Mouse (Mus musculus): Measurements from ENCODE around the gene Hsd17b3.

DNA sequence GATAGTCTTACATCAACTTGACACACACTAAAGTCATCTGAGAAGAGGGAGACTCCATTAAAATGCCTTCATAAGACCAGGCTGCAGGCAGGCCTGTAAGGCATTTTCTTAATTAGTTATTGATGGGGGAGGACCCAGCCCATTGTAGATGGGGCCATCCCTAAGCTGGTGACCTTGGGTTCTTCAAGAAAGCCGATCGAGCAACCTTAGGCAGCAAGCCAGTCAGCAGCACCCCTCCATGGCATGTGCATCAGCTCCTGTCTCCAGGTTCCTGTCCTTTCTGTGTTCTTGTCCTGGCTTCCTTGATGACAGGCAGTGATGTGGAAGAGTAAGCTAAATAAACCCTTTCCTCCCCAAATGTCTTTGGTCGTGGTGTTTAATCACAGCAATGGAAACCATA is 3.1 kb upstream of the Hsd17b3 start:
- TF ChIP-seq CTCF (IDR thresholded peaks at IDR 0.05; ENCODE audit: low read depth) (no peak), EP300 (IDR thresholded peaks at IDR 0.05; ENCODE audit: low read depth) (no peak)
